Mouse (Mus musculus): ENCODE measurements around the gene Efhd1.

- TF ChIP-seq POLR2A (IDR thresholded peaks at IDR 0.05; ENCODE audit: extremely low read depth, insufficient read depth, low read length), result no peak
- TF ChIP-seq CTCF (IDR thresholded peaks at IDR 0.05; ENCODE audit: low read depth, low read length), result no peak
Measured at GRCm38 (mm10) chr1:87263257-87263656, 906 bp upstream of the Efhd1 start.
